Mouse (Mus musculus) forebrain, embryonic 14.5 days (tissue): ENCODE data around the gene Pold1. TPM values are rescaled to one million over a fixed set of nuclear protein-coding genes. Genes with fewer than 3 reads are reported as not detected.
A peak's percentile ranks its signal among the peaks of the same experiment; 100 is the strongest.

Experiments used
- ATAC-seq: fragments of 200-750 bp; cut with Nextera tagmentation; 2 replicates; pipeline ENCODE4 v1.8.0; 2017; ENCODE audit warnings: mild to moderate bottlenecking, moderate library complexity
- DNase-seq: peaks from one replicate; pipeline ENCODE4 v3.0.0-alpha.2; 2015; ENCODE audit warnings: low spot score
- H3K27ac ChIP-seq: fragments of 300-500 bp; sonication (generic); 2 replicates; pipeline ENCODE4 v1.5.1; 2014; ENCODE audit warnings: low read depth, mild to moderate bottlenecking, control low read depth, low read length, moderate library complexity
- H3K27me3 ChIP-seq: fragments of 300-500 bp; sonication (generic); replicated peaks from 2 replicates; pipeline ENCODE4 v1.6.1; 2014; ENCODE audit warnings: low read length, control low read depth, mixed read lengths; ENCODE audit not compliant: control insufficient read depth, insufficient read depth
- H3K36me3 ChIP-seq: fragments of 300-500 bp; sonication (generic); 2 replicates; pipeline ENCODE4 v1.6.1; 2014; ENCODE audit warnings: low read length, control low read depth; ENCODE audit not compliant: control insufficient read depth, insufficient read depth
- H3K4me1 ChIP-seq: fragments of 300-500 bp; sonication (generic); 2 replicates; pipeline ENCODE4 v1.6.1; 2014; ENCODE audit warnings: antibody characterized with exemption, low read length, control low read depth; ENCODE audit not compliant: control insufficient read depth, insufficient read depth
- H3K4me2 ChIP-seq: fragments of 300-500 bp; sonication (generic); 2 replicates; pipeline ENCODE4 v1.6.1; 2014; ENCODE audit warnings: mild to moderate bottlenecking, control low read depth, low read length
- H3K4me3 ChIP-seq: fragments of 300-500 bp; sonication (generic); 2 replicates; pipeline ENCODE4 v1.5.1; 2014; ENCODE audit warnings: low read depth, low read length, control low read depth
- H3K9ac ChIP-seq: fragments of 300-500 bp; sonication (generic); 2 replicates; pipeline ENCODE4 v1.6.1; 2014; ENCODE audit warnings: mild to moderate bottlenecking, low read length, control low read depth, moderate library complexity
- H3K9me3 ChIP-seq: fragments of 300-500 bp; sonication (generic); replicated peaks from 2 replicates; pipeline ENCODE4 v1.6.1; 2016; ENCODE audit warnings: low read length, control low read depth, mixed read lengths; ENCODE audit not compliant: control insufficient read depth
- WGBS: fragments of 180-500 bp; shearing (Covaris S2); extraction: QIAGEN DNeasy Blood & Tissue Kit; methylation state at CpG from one replicate; pipeline ENCODE4 v1.1.7; 2014; 5-methylcytosine and 5-hydroxymethylcytosine counted together
- polyA plus RNA-seq: library from polyadenylated mRNA; unstranded; fragments of >200 nt; fragmentation: Nextera tagmentation; extraction: Ambion mirVana; gene quantifications from 2 replicates; pipeline ENCODE4 v1.2.1, GENCODE M21; 2014

Gene Pold1
- polyA plus RNA-seq, 1 experiment from 2014 or later, result 33.0 TPM

- H3K36me3 ChIP-seq, result peaks cover 59% of the 10 kb centered on the region
- H3K27me3 ChIP-seq, result no peaks in the 10 kb centered on the region
- no peak overlapping the region for H3K9ac ChIP-seq
- no peak for ATAC-seq
- no peak overlapping the region for H3K4me3 ChIP-seq
- H3K27ac ChIP-seq, result no peak overlapping the region
- no peaks in the 10 kb centered on the region for H3K9me3 ChIP-seq
- 95% methylated on average over 13 of the region's 13 CpGs for WGBS
- DNase-seq, result no peak
- H3K4me2 ChIP-seq, result no peak overlapping the region
- H3K4me1 ChIP-seq, result no peaks in the 10 kb centered on the region
Measured at GRCm38 (mm10) chr7:44534242-44534641, 14.4 kb downstream of the Pold1 start.

DNA sequence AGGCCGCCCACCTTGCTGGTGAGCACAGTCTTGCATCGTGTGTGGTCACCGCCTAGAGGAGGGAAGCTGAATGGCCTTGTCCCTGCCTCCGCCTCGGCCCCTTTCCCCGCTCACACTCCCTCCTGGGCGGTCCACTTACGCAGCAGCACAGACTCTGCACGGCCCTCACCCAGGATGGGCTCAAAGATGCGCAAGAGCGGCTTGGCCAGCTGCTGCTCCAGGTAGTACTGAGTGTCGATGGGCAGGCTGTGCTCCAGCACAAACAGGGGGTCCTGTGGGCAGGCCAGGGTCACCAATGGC lies 15.0 kb downstream of the Pold1 start:
- Histone ChIP-seq H3K27me3 (0 out of 2 replicates have a peak, but pooled peaks cover under 1% of the 10 kb centered on the region), H3K9ac (no peak overlapping the region), H3K9me3 (no peaks in the 10 kb centered on the region), H3K36me3 (peaks cover 54% of the 10 kb centered on the region), H3K27ac (no peak overlapping the region), H3K4me3 (no peak overlapping the region), H3K4me1 (no peaks in the 10 kb centered on the region), H3K4me2 (no peak overlapping the region)
- ATAC-seq (no peak), DNase-seq (no peak)
- 70% methylated on average over 12 of the region's 12 CpGs for WGBS

GRCm38 (mm10) chr7:44532918-44533745 lies 15.5 kb downstream of the Pold1 start:
- Histone ChIP-seq H3K4me3 (no peak overlapping the region), H3K27me3 (0 out of 2 replicates have a peak, but pooled peaks cover 6% of the 10 kb centered on the region), H3K27ac (no peak overlapping the region), H3K4me1 (no peaks in the 10 kb centered on the region), H3K9ac (no peak overlapping the region), H3K4me2 (no peak overlapping the region), H3K36me3 (peaks cover 48% of the 10 kb centered on the region), H3K9me3 (no peaks in the 10 kb centered on the region)
- DNase-seq, result no peak
- ATAC-seq, result no peak
- 83% methylated on average over 29 of the region's 29 CpGs for WGBS

- H3K9me3 ChIP-seq, result no peaks in the 10 kb centered on the region
- no peak within 1 kb of the TSS for H3K4me3 ChIP-seq
- peaks cover 3% of the 10 kb centered on the region; the same call in 1 of the 2 replicates for H3K4me1 ChIP-seq
- no peak within 1 kb of the TSS for H3K4me2 ChIP-seq
- ATAC-seq (no peak), DNase-seq (no peak)
- peaks cover 39% of the 10 kb centered on the region for H3K36me3 ChIP-seq
- 0 out of 2 replicates have a peak, but pooled peaks cover 6% of the 10 kb centered on the region for H3K27me3 ChIP-seq
- no peak within 1 kb of the TSS for H3K27ac ChIP-seq
- 90% methylated on average over 4 of the region's 4 CpGs for WGBS
- no peak within 1 kb of the TSS for H3K9ac ChIP-seq
Measured at GRCm38 (mm10) chr7:44531946-44532732, 16.5 kb downstream of the Pold1 start, which contains the start of gene Spib. Gene Spib (minus strand): TSS chr7:44532071.

GRCm38 (mm10) chr7:44531207-44531606 lies 17.4 kb downstream of the Pold1 start:
- Histone ChIP-seq H3K9me3 (no peaks in the 10 kb centered on the region), H3K4me1 (peaks cover 3% of the 10 kb centered on the region; the same call in 1 of the 2 replicates), H3K4me2 (no peak overlapping the region), H3K4me3 (no peak overlapping the region), H3K36me3 (peaks cover 29% of the 10 kb centered on the region), H3K9ac (no peak overlapping the region), H3K27ac (no peak overlapping the region), H3K27me3 (0 out of 2 replicates have a peak, but pooled peaks cover 6% of the 10 kb centered on the region)
- ATAC-seq, result no peak
- no peak for DNase-seq
- WGBS, result 46% methylated on average over 5 of the region's 5 CpGs

DNA sequence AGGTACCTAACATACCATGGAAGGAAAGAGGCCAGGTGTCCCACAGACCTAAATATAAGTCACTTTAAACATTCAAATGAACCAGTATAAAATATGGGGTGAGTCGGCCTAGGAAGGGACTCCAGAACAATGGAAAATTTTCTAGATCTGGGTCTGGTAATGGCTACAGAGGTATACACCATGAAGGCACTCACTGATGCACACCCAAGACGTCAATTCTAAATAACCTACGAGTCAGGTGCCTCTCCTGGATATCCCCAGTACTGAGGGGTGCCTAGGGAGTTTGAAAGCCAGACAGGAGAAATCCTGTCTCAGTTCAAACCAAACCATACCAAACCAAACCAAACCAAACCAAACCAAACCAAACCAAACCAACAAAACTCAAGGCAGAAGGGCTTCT lies 18.1 kb downstream of the Pold1 start:
- 77% methylated on average over 3 of the region's 3 CpGs for WGBS
- Histone ChIP-seq H3K27ac (no peak overlapping the region), H3K4me2 (no peak overlapping the region), H3K27me3 (0 out of 2 replicates have a peak, but pooled peaks cover 8% of the 10 kb centered on the region), H3K36me3 (peaks cover 22% of the 10 kb centered on the region; the same call in 1 of the 2 replicates), H3K4me1 (peaks cover 3% of the 10 kb centered on the region; the same call in 1 of the 2 replicates), H3K4me3 (no peak overlapping the region), H3K9me3 (no peaks in the 10 kb centered on the region), H3K9ac (no peak overlapping the region)
- DNase-seq, result no peak
- ATAC-seq, result no peak

- 70% methylated on average over 5 of the region's 5 CpGs for WGBS
- Histone ChIP-seq H3K27me3 (peaks cover 8% of the 10 kb centered on the region; the same call in 1 of the 2 replicates), H3K27ac (no peak overlapping the region), H3K4me2 (no peak overlapping the region), H3K4me3 (no peak overlapping the region), H3K9ac (no peak overlapping the region), H3K4me1 (peaks cover 3% of the 10 kb centered on the region; the same call in 1 of the 2 replicates), H3K36me3 (peaks cover 18% of the 10 kb centered on the region; the same call in 1 of the 2 replicates), H3K9me3 (no peaks in the 10 kb centered on the region)
- ATAC-seq (no peak), DNase-seq (no peak)
Measured at GRCm38 (mm10) chr7:44529518-44529917, 19.1 kb downstream of the Pold1 start.

GRCm38 (mm10) chr7:44527483-44528398 lies 20.9 kb downstream of the Pold1 start:
- H3K4me1 ChIP-seq, result peaks cover 3% of the 10 kb centered on the region; the same call in 1 of the 2 replicates
- DNase-seq (peak; percentile 72), ATAC-seq (peak; percentile 56; the same call in 1 of the 2 replicates)
- 0 out of 2 replicates have a peak, but pooled peaks cover 3% of the 10 kb centered on the region for H3K36me3 ChIP-seq
- H3K9ac ChIP-seq, result peak overlapping the region; percentile 38
- H3K9me3 ChIP-seq, result no peaks in the 10 kb centered on the region
- H3K4me3 ChIP-seq, result peak overlapping the region; percentile 24
- no peak overlapping the region for H3K27ac ChIP-seq
- WGBS, result 6% methylated on average over 40 of the region's 40 CpGs
- peak overlapping the region; percentile 56 for H3K4me2 ChIP-seq
- H3K27me3 ChIP-seq, result peaks cover 11% of the 10 kb centered on the region; the same call in 1 of the 2 replicates
